Mouse (Mus musculus) bone marrow macrophage, adult 2 months (primary cell): ENCODE measurements at regions not wholly inside any gene's neighbourhood (a gene's known extent, or its start where the extent isn't known, plus 50 kb on each side); places are given as distances from the start of the nearest gene placed in this dataset.

Experiments used
- CTCF ChIP-seq: IDR thresholded peaks from 2 replicates; pipeline ENCODE4 v1.5.1; 2012; ENCODE audit warnings: low read depth, mild to moderate bottlenecking, low read length, moderate library complexity
- POLR2A ChIP-seq: IDR thresholded peaks from 2 replicates; pipeline ENCODE4 v1.6.1; 2012; ENCODE audit warnings: mild to moderate bottlenecking, low read depth, low read length, borderline replicate concordance

DNA sequence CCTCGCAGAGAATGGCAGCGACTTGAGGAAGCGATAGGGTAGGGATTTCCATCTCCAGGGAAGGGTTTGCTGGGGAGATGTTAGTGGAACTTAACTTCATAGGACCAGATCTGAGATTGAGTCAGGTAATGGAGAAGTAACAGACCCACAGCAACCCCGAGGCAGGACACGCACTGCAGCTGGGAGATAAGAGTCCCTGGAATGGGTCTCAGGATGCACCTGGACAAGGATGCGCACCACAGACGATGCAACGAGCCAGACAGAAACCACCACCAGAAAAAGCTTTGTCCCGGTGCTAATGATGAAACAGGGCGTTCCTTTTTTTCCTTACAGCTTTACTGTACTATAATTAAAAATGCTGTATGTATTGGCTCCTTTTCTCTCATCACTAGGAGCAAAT, 470.9 kb upstream of the Jarid2 start:
- TF ChIP-seq POLR2A (no peak), CTCF (no peak)
